Mouse (Mus musculus) ES-E14 (cell line): ENCODE data around the gene Tnr.

ENCODE experiments used
- HCFC1 ChIP-seq: IDR thresholded peaks from 2 replicates; pipeline ENCODE4 v1.6.1; 2012; ENCODE audit warnings: low read length, inconsistent platforms, borderline replicate concordance; ENCODE audit not compliant: insufficient read depth
- MAFK ChIP-seq: IDR thresholded peaks from 2 replicates; pipeline ENCODE4 v1.6.1; 2014; ENCODE audit warnings: mild to moderate bottlenecking, low read depth, low read length, inconsistent platforms; ENCODE audit not compliant: insufficient read depth

DNA sequence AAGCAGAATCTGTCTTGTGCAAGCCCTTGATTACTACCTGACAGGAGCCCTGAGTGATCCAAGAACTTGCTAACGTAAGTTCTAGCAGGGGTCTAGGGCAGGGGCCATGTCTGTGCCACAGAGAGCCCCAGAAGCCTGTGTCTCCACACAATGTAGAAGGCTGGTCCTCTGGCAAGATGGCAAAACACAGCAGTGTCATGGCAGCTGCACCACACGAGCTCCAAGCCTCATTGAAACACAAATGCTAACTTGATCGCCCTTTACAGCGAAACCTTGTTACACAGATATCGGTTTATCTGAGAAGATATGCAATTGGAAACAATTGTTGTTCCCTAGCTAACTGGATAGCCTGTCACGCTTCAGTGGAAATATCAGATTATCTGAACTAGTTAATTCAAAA, 246.4 kb downstream of the Tnr start:
- TF ChIP-seq MAFK, result no peak
- TF ChIP-seq HCFC1, result no peak
